Mouse (Mus musculus) midbrain, embryonic 14.5 days (tissue): Measurements from ENCODE around the gene Psmc1. TPM values are rescaled to one million over a fixed set of nuclear protein-coding genes. Genes with fewer than 3 reads are reported as not detected.

Experiments used
- ATAC-seq: fragments of 200-750 bp; cut with Nextera tagmentation; 2 replicates; pipeline ENCODE4 v1.8.0; 2017; ENCODE audit warnings: moderate number of reproducible peaks, moderate library complexity; ENCODE audit not compliant: low FRiP score, low TSS enrichment
- DNase-seq: peaks from one replicate; pipeline ENCODE4 v3.0.0-alpha.2; 2015
- H3K27ac ChIP-seq: fragments of 300-500 bp; sonication (generic); replicated peaks from 2 replicates; pipeline ENCODE4 v1.5.1; 2014; ENCODE audit warnings: mild to moderate bottlenecking, low read depth, low read length, moderate library complexity
- H3K27me3 ChIP-seq: fragments of 300-500 bp; sonication (generic); 2 replicates; pipeline ENCODE4 v1.6.1; 2014; ENCODE audit warnings: low read length, control low read depth, mixed read lengths; ENCODE audit not compliant: control insufficient read depth, insufficient read depth
- H3K36me3 ChIP-seq: fragments of 300-500 bp; sonication (generic); 2 replicates; pipeline ENCODE4 v1.6.1; 2014; ENCODE audit warnings: low read length, control low read depth; ENCODE audit not compliant: control insufficient read depth, insufficient read depth
- H3K4me1 ChIP-seq: fragments of 300-500 bp; sonication (generic); 2 replicates; pipeline ENCODE4 v1.6.1; 2014; ENCODE audit warnings: mild to moderate bottlenecking, antibody characterized with exemption, low read length, control low read depth; ENCODE audit not compliant: control insufficient read depth, insufficient read depth
- H3K4me2 ChIP-seq: fragments of 300-500 bp; sonication (generic); 2 replicates; pipeline ENCODE4 v1.6.1; 2014; ENCODE audit warnings: mild to moderate bottlenecking, low read length, moderate library complexity
- H3K4me3 ChIP-seq: fragments of 300-500 bp; sonication (generic); replicated peaks from 2 replicates; pipeline ENCODE4 v1.5.1; 2014; ENCODE audit warnings: low read depth, low read length
- H3K9ac ChIP-seq: fragments of 300-500 bp; sonication (generic); replicated peaks from 2 replicates; pipeline ENCODE4 v1.6.1; 2014; ENCODE audit warnings: mild to moderate bottlenecking, low read length, moderate library complexity
- H3K9me3 ChIP-seq: fragments of 300-500 bp; sonication (generic); 2 replicates; pipeline ENCODE4 v1.6.1; 2016; ENCODE audit warnings: low read length, control low read depth, mixed read lengths; ENCODE audit not compliant: control insufficient read depth
- WGBS: fragments of 180-500 bp; shearing (Covaris S2); extraction: QIAGEN DNeasy Blood & Tissue Kit; methylation state at CpG from one replicate; pipeline ENCODE4 v1.1.7; 2014; 5-methylcytosine and 5-hydroxymethylcytosine counted together
- polyA plus RNA-seq: library from polyadenylated mRNA; unstranded; fragments of >200 nt; fragmentation: Nextera tagmentation; extraction: Ambion mirVana; gene quantifications from 2 replicates; pipeline ENCODE4 v1.2.1, GENCODE M21; 2014

Psmc1 gene
- polyA plus RNA-seq, 1 experiment from 2014 or later = 284 TPM

DNA sequence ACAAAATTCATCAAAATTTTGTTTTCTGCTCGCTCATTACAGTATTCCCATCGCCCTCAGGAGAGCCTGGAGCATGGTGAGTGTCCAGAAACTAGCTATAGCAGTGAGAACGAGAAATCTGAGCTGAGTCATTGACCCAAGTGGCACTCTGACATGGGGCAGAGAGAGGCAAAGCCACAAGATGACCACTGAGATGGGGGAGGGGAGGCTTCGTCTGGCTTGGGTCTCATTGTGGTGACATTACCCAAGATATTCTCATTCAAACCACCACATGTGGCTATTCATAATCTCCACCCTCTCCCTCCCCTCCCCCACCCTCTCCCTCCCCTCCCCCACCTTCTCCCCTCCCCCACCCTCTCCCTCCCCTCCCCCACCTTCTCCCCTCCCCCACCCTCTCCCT, 2.5 kb upstream of the Psmc1 start:
- DNase-seq (no peak), ATAC-seq (no peak)
- Histone ChIP-seq H3K36me3 (peaks cover 7% of the 10 kb centered on the region), H3K9ac (no peak overlapping the region), H3K27me3 (no peaks in the 10 kb centered on the region), H3K4me1 (peaks cover 6% of the 10 kb centered on the region), H3K4me3 (no peak overlapping the region), H3K4me2 (no peak overlapping the region), H3K27ac (no peak overlapping the region), H3K9me3 (no peaks in the 10 kb centered on the region)
- WGBS = 51% methylated on average over 4 of the region's 4 CpGs

DNA sequence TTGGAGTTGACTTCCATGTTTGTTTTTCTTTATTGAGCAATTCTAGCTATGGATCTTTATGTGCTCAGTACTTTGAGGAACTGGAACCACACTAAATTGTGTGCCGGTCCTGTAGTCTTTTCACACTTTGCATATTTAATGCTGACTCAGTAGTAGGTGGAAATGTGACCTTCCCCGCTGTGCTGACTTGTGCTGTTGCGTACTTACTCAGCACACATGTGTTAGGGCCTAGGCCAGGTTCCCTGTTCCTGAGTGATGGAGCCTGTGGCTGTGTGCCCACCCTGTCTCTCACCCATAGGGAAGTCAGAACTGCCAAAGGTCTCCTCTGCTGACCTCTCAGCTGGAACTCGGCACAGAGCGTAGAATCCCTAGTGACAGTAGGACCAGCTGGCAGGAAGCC, 6.0 kb downstream of the Psmc1 start:
- Histone ChIP-seq H3K4me2 (no peak overlapping the region), H3K27ac (no peak overlapping the region), H3K36me3 (peaks cover 86% of the 10 kb centered on the region), H3K9ac (no peak overlapping the region), H3K4me3 (no peak overlapping the region), H3K9me3 (no peaks in the 10 kb centered on the region), H3K4me1 (peaks cover 3% of the 10 kb centered on the region), H3K27me3 (no peaks in the 10 kb centered on the region)
- ATAC-seq (no peak), DNase-seq (no peak)
- WGBS = 89% methylated on average over 5 of the region's 5 CpGs

DNA sequence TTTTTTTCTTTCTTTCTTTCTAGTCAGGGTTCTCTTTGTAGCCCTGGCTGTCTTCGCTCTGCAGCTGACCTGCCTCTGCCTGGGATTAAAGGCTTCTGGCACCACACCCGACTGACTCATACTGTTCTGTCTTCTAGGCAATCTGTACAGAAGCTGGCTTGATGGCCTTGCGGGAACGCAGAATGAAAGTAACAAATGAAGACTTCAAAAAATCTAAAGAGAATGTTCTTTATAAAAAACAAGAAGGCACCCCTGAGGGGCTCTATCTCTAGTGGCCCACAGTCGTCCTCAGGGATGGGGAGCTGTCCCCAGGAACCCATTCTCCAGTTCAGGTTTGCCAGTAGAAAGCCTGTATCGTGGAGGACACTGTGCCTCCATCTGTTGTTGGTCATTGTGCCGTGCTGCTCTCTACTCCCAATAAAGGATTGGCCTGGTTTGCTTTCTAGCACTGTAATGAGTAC, 13.0 kb downstream of the Psmc1 start:
- no peak overlapping the region for H3K9ac ChIP-seq
- no peak for ATAC-seq
- H3K4me3 ChIP-seq = no peak overlapping the region
- H3K36me3 ChIP-seq = peaks cover 89% of the 10 kb centered on the region
- no peak for DNase-seq
- H3K27ac ChIP-seq = no peak overlapping the region
- 87% methylated on average over 7 of the region's 7 CpGs for WGBS
- no peaks in the 10 kb centered on the region for H3K27me3 ChIP-seq
- H3K4me2 ChIP-seq = no peak overlapping the region
- no peaks in the 10 kb centered on the region for H3K4me1 ChIP-seq
- no peaks in the 10 kb centered on the region for H3K9me3 ChIP-seq

GRCm38 (mm10) chr12:100123476-100123875, 13.5 kb downstream of the Psmc1 start:
- DNase-seq = no peak
- peaks cover 84% of the 10 kb centered on the region for H3K36me3 ChIP-seq
- no peak overlapping the region for H3K4me2 ChIP-seq
- no peak overlapping the region for H3K27ac ChIP-seq
- no peaks in the 10 kb centered on the region for H3K27me3 ChIP-seq
- 87% methylated on average over 9 of the region's 9 CpGs for WGBS
- no peak overlapping the region for H3K4me3 ChIP-seq
- no peak overlapping the region for H3K9ac ChIP-seq
- no peaks in the 10 kb centered on the region for H3K4me1 ChIP-seq
- H3K9me3 ChIP-seq = no peaks in the 10 kb centered on the region
- ATAC-seq = no peak

GRCm38 (mm10) chr12:100124913-100125798, 15.2 kb downstream of the Psmc1 start:
- Histone ChIP-seq H3K27me3 (no peaks in the 10 kb centered on the region), H3K36me3 (peaks cover 83% of the 10 kb centered on the region), H3K4me1 (no peaks in the 10 kb centered on the region), H3K9ac (no peak overlapping the region), H3K27ac (no peak overlapping the region), H3K4me2 (no peak overlapping the region), H3K4me3 (no peak overlapping the region), H3K9me3 (no peaks in the 10 kb centered on the region)
- ATAC-seq (no peak), DNase-seq (no peak)
- 80% methylated on average over 16 of the region's 16 CpGs for WGBS

DNA sequence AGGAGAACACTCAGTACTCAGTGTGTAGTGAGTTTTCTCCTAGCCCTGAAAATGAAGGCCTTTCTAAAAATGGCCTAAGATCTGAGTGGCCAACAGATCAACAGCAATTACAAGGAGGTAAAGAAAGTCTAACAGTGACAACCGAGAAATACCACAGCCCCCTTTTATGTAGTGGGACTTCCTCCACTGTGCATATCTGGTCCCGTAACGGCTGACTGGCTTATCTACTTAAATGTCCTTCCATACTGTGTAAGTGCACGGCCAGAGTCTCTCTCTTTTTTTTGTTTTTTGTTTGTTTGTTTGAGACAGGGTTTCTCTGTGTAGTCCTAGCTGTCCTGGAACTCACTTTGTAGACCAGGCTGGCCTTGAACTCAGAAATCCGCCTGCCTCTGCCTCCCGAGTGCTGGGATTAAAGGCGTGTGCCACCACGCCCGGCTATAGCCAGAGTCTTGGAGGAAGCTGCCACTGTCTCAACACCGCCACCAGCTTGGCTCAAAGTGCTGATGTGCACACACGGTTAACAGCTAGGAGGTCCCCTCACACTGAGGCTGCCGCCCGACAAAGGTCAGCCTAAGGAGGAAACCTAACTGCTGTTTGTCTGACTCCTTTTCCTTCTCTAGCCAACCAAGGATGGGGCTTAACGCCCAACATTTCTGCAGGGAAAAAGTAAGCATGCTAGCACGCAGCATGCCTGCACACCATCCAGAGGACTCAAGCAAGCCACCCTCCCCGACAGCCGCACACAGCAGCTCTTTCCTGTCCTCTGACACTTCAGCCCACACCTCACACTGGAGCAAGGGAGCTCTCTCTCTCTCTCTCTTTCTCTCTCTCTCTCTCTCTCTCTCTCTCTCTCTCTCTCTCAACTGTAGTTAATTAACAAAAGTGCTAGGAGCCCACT, 17.3 kb downstream of the Psmc1 start:
- H3K27me3 ChIP-seq = no peaks in the 10 kb centered on the region
- ATAC-seq (no peak), DNase-seq (no peak)
- H3K4me2 ChIP-seq = no peak overlapping the region
- no peak overlapping the region for H3K27ac ChIP-seq
- peaks cover 77% of the 10 kb centered on the region for H3K36me3 ChIP-seq
- H3K9me3 ChIP-seq = no peaks in the 10 kb centered on the region
- no peak overlapping the region for H3K9ac ChIP-seq
- WGBS = 91% methylated on average over 17 of the region's 17 CpGs
- H3K4me3 ChIP-seq = no peak overlapping the region
- H3K4me1 ChIP-seq = no peaks in the 10 kb centered on the region

- Histone ChIP-seq H3K9ac (no peak overlapping the region), H3K27ac (no peak overlapping the region), H3K36me3 (peaks cover 78% of the 10 kb centered on the region), H3K4me2 (no peak overlapping the region), H3K4me1 (no peaks in the 10 kb centered on the region), H3K9me3 (no peaks in the 10 kb centered on the region), H3K27me3 (no peaks in the 10 kb centered on the region), H3K4me3 (no peak overlapping the region)
- ATAC-seq (no peak), DNase-seq (no peak)
- WGBS = 88% methylated on average over 8 of the region's 8 CpGs
Measured at GRCm38 (mm10) chr12:100127866-100128480, 18.0 kb downstream of the Psmc1 start.

DNA sequence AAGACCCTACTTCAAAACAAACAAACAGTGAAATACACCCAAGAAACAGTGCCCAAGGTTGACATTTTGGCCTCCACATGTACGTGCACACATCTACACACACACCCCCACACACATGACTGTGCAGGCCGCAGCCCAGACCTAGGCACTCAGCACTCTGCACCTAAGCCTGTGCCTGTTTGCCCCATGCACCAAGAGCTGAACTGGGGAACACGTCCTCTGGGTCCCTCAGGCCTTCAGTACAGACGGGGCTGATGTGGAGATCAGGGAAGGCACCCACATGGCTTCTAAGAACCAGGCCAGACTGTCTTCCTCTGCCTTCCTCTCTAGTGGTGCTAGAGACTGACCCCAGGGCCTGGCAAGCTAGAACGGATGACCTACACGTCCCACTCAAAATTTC, 18.6 kb downstream of the Psmc1 start:
- Histone ChIP-seq H3K27me3 (no peaks in the 10 kb centered on the region), H3K9me3 (no peaks in the 10 kb centered on the region), H3K4me1 (no peaks in the 10 kb centered on the region), H3K9ac (no peak overlapping the region), H3K4me3 (no peak overlapping the region), H3K27ac (no peak overlapping the region), H3K36me3 (peaks cover 78% of the 10 kb centered on the region), H3K4me2 (no peak overlapping the region)
- no peak for DNase-seq
- ATAC-seq = no peak
- WGBS = 87% methylated on average over 6 of the region's 6 CpGs
